Mouse (Mus musculus) intestine, embryonic 16.5 days (tissue): Measurements from ENCODE around the gene Sprr2a3. TPM values are rescaled to one million over a fixed set of nuclear protein-coding genes. Genes with fewer than 3 reads are reported as not detected.
"Not testable (repeated sequence)": the region's sequence is repeated elsewhere in the genome, so short reads cannot be mapped to it uniquely, and the experiment has no call there.

Experiments used
- ATAC-seq: fragments of 200-750 bp; cut with Nextera tagmentation; 2 replicates; pipeline ENCODE4 v1.8.0; 2017; ENCODE audit warnings: moderate TSS enrichment, moderate library complexity
- H3K27ac ChIP-seq: fragments of 300-500 bp; sonication (generic); 2 replicates; pipeline ENCODE4 v1.5.1; 2014; ENCODE audit warnings: mild to moderate bottlenecking, low read length
- H3K27me3 ChIP-seq: fragments of 300-500 bp; sonication (generic); replicated peaks from 2 replicates; pipeline ENCODE4 v1.6.1; 2014; ENCODE audit warnings: low read length, control low read depth, mixed read lengths; ENCODE audit not compliant: control insufficient read depth, insufficient read depth
- H3K36me3 ChIP-seq: fragments of 300-500 bp; sonication (generic); 2 replicates; pipeline ENCODE4 v1.6.1; 2014; ENCODE audit warnings: low read length, control low read depth; ENCODE audit not compliant: control insufficient read depth, insufficient read depth
- H3K4me1 ChIP-seq: fragments of 300-500 bp; sonication (generic); 2 replicates; pipeline ENCODE4 v1.6.1; 2014; ENCODE audit warnings: low read length, control low read depth, mixed read lengths; ENCODE audit not compliant: control insufficient read depth, insufficient read depth
- H3K4me2 ChIP-seq: fragments of 300-500 bp; sonication (generic); 2 replicates; pipeline ENCODE4 v1.6.1; 2014; ENCODE audit warnings: low read depth, low read length, control low read depth
- H3K4me3 ChIP-seq: fragments of 300-500 bp; sonication (generic); 2 replicates; pipeline ENCODE4 v1.5.1; 2014; ENCODE audit warnings: mild to moderate bottlenecking, low read length
- H3K9ac ChIP-seq: fragments of 300-500 bp; sonication (generic); 2 replicates; pipeline ENCODE4 v1.6.1; 2014; ENCODE audit warnings: low read depth, low read length
- H3K9me3 ChIP-seq: fragments of 300-500 bp; sonication (generic); 2 replicates; pipeline ENCODE4 v1.6.1; 2016; ENCODE audit warnings: low read length, control low read depth; ENCODE audit not compliant: control insufficient read depth
- WGBS: fragments of 180-500 bp; shearing (Covaris S2); extraction: QIAGEN DNeasy Blood & Tissue Kit; methylation state at CpG from one replicate; pipeline ENCODE4 v1.1.7; 2014; 5-methylcytosine and 5-hydroxymethylcytosine counted together
- polyA plus RNA-seq: library from polyadenylated mRNA; unstranded; fragments of >200 nt; fragmentation: Nextera tagmentation; extraction: Ambion mirVana; gene quantifications from 2 replicates; pipeline ENCODE4 v1.2.1, GENCODE M21; 2015

Sprr2a3 gene
- polyA plus RNA-seq, 1 experiment from 2014 or later: 15.2 TPM

DNA sequence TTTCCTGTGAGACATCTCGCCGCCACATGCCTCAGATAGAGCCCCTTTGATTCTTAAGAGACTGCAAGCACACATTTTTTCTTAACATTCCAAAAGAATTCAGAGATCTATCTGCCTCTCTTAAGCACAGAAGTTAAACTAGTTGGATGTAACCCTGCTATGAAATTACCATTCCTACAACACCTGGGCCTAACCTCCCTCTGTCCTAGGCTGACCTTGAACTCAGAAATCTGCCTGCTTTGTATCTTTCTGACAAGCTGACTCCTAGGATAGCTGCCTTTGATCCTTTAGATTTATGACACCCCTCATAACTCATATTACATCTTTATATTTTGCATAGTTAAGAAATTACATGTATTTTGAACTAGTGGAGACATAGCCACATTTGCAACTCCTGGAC lies 21.8 kb upstream of the Sprr2a3 start:
- H3K9ac ChIP-seq, H3K27me3 ChIP-seq, H3K36me3 ChIP-seq, H3K9me3 ChIP-seq, H3K4me1 ChIP-seq, H3K4me2 ChIP-seq, H3K4me3 ChIP-seq, H3K27ac ChIP-seq: not testable (repeated sequence)
- ATAC-seq: 0 out of 2 replicates have a peak, but pooled peaks have one; percentile 54
- WGBS: no CpG with 5 or more reads among the region's 2 CpGs

DNA sequence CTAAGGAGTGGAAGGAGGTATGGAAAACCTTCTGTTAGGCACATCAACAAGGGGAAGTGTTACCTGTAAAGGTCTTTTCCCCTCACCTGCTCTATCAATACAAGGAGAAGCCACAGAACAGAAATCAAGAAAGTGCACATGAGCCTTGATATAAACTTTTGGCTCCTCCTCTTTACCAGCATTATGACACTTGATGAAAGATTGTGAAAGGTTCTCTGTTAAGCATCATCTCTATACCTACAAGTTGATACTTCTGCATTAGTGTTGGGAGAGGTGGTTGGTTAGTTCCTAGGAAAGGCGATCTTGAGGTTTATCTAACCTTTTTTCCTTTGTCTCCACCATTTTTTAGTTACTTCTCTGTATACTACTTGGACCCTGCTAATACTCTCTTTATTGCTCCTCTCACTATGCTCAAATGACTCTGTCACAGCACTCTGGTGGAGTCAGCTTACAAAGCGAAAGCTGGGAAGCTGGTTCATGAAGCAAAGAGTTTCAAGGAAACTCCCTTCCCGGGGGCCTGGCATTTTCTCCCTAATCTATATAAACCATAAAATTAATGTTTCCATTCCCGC lies 13.7 kb upstream of the Sprr2a3 start:
- not testable (repeated sequence) for H3K27me3 ChIP-seq, H3K36me3 ChIP-seq, H3K4me1 ChIP-seq, H3K9me3 ChIP-seq, H3K27ac ChIP-seq, H3K4me3 ChIP-seq, H3K9ac ChIP-seq, H3K4me2 ChIP-seq
- ATAC-seq: peak; percentile 81
- WGBS: no CpG with 5 or more reads among the region's 4 CpGs

DNA sequence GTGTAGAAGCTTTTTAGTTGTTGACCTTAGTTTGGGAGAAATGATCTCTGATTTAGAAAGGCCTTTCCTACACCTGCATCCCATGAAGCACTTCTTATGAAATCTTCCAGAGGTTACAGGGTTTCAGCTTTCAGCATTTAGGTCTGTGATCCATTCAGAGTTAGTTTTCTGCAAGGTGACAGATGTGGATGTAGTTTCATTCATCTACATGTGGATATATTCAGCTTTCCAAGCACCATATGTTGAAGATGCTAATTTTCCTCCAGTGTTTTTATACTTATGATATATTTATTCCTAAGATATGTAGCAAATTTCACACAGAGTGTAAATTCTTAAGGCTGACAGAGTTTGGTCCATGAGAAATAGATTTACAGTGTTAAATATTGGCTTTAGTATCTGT lies 11.7 kb upstream of the Sprr2a3 start:
- H3K27me3 ChIP-seq, H3K4me3 ChIP-seq, H3K9me3 ChIP-seq, H3K36me3 ChIP-seq, H3K4me1 ChIP-seq, H3K9ac ChIP-seq, H3K4me2 ChIP-seq, H3K27ac ChIP-seq, ATAC-seq: not testable (repeated sequence)

DNA sequence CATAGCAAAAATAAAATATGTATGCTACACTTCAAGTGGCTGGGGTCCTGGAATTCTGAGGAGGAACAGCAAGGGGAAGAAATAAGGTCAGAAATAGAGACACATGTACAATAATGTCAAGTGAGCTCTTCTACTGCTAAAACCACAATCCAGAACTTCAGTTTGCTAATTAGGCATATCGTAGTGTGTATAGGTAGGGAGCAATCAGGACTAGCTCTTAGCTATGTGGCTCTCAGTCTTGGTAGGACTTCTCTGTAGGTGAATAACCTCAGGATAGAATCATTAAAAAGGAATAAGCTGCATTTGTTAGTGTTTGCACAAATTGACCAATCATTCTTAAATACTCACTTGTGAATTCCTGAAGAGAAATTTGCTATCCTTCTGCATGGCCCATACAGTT lies 11.2 kb upstream of the Sprr2a3 start:
- ATAC-seq, H3K4me2 ChIP-seq, H3K4me1 ChIP-seq, H3K9me3 ChIP-seq, H3K4me3 ChIP-seq, H3K27ac ChIP-seq, H3K36me3 ChIP-seq, H3K27me3 ChIP-seq, H3K9ac ChIP-seq: not testable (repeated sequence)
- WGBS: no CpG with 5 or more reads among the region's 1 CpGs

DNA sequence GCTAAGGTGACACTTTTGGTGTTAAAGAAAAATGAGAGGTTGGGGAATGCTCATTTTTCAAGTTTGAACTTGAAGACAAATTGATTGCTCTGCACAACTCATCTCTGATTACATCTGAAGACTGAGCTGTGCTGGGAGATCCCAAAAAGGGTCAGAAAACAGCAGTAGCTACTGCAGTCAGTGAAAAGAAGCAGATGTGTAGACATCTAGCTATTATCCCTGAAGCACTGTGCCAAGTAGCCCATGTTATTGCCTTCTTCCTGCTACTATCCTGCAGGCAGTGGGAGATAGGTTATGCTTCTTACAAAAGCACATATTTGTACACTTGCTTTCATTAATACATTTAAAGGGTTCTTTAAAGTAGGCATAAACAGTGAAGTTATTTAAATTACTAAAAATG lies 5.6 kb upstream of the Sprr2a3 start:
- H3K4me2 ChIP-seq, H3K36me3 ChIP-seq: not testable (repeated sequence)

DNA sequence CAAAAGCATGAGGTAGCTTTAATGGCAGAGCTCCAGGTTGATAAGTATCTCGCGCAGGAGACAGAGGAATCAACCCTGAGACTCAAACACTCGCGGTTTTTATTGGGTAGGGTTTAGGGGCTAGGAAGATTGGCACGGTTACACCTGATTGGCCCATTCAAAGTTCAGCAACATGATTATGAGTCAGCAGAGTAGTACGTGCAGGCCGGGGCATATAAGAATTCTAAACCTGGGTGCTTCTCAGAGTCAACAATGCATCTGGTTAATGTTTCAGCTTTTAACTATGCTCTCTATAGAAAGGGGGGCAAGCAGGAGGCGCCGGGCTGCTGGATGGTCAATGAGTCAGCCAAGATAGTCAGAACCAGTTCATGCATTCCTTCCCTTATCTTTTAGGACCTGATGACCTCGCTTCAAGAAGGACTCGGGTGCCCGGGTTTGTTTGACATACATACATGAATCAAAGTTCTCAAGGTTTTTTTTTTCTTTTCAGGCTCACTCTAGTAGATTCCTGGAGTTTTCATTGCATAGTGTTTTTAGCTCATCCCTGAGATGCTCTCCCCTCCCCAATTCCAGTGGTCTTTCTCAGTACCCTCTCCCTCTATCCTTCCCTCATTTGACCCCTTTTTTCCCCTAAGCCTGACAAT lies 4.1 kb upstream of the Sprr2a3 start:
- H3K4me2 ChIP-seq, H3K4me3 ChIP-seq, H3K9ac ChIP-seq, H3K27me3 ChIP-seq, H3K27ac ChIP-seq, H3K36me3 ChIP-seq, H3K4me1 ChIP-seq, H3K9me3 ChIP-seq: not testable (repeated sequence)
- ATAC-seq: peak; percentile 89
- 31% methylated on average over 5 of the region's 12 CpGs for WGBS

More for the DNA sequence above, 5.6 kb upstream of the Sprr2a3 start:
- not testable (repeated sequence) for H3K4me3 ChIP-seq, ATAC-seq, H3K27me3 ChIP-seq, H3K9ac ChIP-seq, H3K27ac ChIP-seq, H3K9me3 ChIP-seq, H3K4me1 ChIP-seq

DNA sequence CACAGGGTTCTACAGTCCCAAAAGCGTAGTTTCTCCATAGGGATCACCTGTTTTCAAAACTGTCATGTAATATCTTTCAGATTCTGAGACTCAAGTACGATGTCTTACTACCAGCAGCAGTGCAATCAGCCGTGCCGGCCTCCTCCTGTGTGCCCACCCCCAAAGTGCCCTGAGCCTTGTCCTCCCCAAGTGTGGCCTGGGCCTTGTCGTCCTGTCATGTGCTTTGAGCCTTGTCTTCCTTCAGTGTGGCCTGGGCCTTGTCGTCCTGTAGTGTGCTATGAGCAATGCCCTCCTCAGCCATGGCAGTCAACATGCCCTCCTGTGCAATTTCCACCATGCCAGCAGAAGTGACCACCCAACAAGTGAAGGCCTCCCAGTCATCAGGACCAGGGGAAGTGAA lies 3.3 kb downstream of the Sprr2a3 start:
- WGBS: 79% methylated on average over 4 of the region's 6 CpGs
- not testable (repeated sequence) for H3K27ac ChIP-seq, H3K4me3 ChIP-seq, H3K9ac ChIP-seq, H3K36me3 ChIP-seq, H3K4me1 ChIP-seq, H3K4me2 ChIP-seq, H3K9me3 ChIP-seq, ATAC-seq, H3K27me3 ChIP-seq

DNA sequence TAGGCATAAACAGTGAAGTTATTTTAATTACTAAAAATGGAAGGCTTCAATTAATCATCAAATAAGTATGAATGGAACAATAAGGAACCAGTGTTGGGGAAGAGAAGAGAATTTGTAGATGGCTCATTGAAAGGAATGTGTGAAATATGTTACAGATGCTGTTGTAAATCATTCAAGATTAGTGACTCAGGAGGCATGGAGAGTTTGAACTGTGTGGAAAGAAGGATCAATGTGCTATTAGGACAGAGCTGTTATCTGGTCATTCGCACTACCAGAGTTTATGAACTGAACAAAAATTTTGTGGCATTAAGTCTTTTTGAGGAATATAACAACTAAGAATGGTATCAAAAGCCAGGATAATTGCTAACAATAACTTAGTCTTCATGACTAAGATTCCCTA lies 22.2 kb downstream of the Sprr2a3 start:
- Histone ChIP-seq H3K27me3 (no peaks in the 10 kb centered on the region), H3K9ac (no peak overlapping the region), H3K9me3 (no peaks in the 10 kb centered on the region), H3K4me2 (no peak overlapping the region), H3K36me3 (no peaks in the 10 kb centered on the region), H3K4me3 (no peak overlapping the region), H3K27ac (no peak overlapping the region), H3K4me1 (no peaks in the 10 kb centered on the region)
- 60% methylated on average over 1 of the region's 1 CpGs for WGBS
- no peak for ATAC-seq

DNA sequence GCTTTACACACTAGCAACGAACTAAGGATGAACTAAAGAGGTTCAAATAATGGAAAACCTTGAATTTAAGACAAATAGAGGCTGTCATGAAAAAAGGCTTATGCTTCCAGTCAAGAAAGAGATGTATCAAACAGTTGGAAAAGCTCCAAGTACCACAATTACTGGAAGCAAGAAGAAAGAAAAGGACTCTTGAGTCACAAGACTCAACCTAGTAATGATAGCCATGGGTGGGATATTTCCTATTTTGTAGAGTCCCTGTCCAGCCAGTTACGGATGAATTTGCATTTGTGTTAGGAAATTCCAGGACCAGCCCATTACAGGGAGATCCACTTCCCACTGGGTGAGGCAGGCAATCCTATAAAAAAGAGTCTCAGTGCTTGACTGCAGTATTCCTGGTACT lies 31.1 kb downstream of the Sprr2a3 start, which contains the start of gene Sprr2b:
Gene Sprr2b (plus strand): TSS at position 301 of the 400 bp plus-strand sequence.
- H3K9ac ChIP-seq: no peak within 1 kb of the TSS
- no peak within 1 kb of the TSS for H3K4me3 ChIP-seq
- no peaks in the 10 kb centered on the region for H3K27me3 ChIP-seq
- H3K4me1 ChIP-seq: no peaks in the 10 kb centered on the region
- H3K36me3 ChIP-seq: no peaks in the 10 kb centered on the region
- ATAC-seq: no peak
- WGBS: 82% methylated on average over 2 of the region's 2 CpGs
- H3K4me2 ChIP-seq: no peak within 1 kb of the TSS
- H3K27ac ChIP-seq: no peak within 1 kb of the TSS
- no peaks in the 10 kb centered on the region for H3K9me3 ChIP-seq

DNA sequence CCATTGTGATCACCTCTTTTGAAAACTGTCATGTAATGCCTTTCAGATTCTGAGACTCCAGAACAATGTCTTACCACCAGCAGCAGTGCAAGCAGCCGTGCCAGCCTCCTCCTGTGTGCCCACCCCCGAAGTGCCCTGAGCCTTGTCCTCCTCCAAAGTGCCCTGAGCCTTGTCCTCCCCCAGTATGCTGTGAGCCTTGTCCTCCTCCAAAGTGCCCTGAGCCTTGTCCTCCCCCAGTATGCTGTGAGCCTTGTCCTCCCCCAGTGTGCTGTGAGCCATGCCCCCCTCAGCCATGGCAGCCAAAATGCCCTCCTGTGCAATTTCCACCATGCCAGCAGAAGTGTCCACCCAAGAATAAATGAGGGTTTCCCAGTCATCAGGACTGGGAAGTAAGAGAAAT lies 32.2 kb downstream of the Sprr2a3 start:
- Histone ChIP-seq H3K4me1 (no peaks in the 10 kb centered on the region), H3K27ac (no peak overlapping the region), H3K4me3 (no peak overlapping the region), H3K27me3 (no peaks in the 10 kb centered on the region), H3K36me3 (no peaks in the 10 kb centered on the region), H3K9ac (no peak overlapping the region), H3K9me3 (no peaks in the 10 kb centered on the region), H3K4me2 (no peak overlapping the region)
- 86% methylated on average over 2 of the region's 2 CpGs for WGBS
- no peak for ATAC-seq
